Mouse (Mus musculus) stomach, postnatal 0 days (tissue): ENCODE measurements around the gene Tas1r2.

Source experiments
- CTCF ChIP-seq: IDR thresholded peaks from 2 replicates; pipeline ENCODE4 v1.5.1; 2016; ENCODE audit warnings: antibody characterized with exemption, low read depth, mild to moderate bottlenecking, moderate library complexity
- EP300 ChIP-seq: optimal IDR thresholded peaks from 2 replicates; pipeline ENCODE3; 2016; ENCODE audit warnings: antibody characterized with exemption

DNA sequence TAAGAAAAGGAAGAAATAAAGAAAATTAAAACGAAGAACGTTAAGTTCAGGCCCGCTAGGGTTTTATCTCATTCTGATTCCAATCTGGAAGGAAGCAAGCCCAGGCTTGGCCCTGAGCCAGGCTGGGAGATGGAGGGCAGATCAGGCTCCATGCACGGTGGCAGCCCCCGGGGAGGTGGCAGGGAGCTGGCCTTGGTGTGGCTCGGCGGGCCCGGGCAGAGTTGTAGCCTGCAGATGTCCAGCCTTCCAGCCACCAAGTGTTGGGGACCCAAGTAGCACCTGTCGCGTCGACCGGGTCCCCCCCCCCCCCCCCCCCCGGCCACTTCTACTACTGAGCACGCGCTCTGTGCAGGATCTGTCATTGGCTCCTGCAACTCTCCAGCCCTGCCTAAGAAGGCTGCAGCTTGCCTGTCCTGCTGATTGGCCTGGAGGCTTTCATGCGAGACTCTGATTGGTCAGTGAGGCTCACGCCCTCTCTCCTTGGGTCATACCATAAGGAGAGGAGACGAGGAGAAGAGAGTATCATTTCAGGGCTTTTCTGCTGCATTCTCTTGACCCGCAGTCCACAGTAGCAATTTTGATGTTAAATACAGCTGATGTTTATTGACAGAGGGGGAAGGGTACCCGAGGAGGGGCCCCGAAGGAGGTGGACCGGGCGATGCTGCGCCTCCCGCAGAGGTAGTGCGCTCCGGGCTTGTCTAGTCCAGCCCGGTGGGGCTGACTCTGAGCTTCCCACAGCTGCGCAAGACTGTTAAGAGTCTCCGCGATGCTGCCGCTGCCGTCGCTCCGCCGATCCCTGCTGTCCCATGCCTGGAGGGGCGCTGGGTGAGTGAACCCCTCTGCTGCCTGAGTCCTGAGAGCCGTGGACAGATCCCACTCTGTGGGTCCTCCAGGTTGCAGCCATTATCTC is 30.7 kb upstream of the Tas1r2 start, which contains the start of gene Aldh4a1:
- TF ChIP-seq CTCF (no peak; the same call in 1 of the 2 replicates), EP300 (peak; percentile 83)
